In the genomic region with DNA sequence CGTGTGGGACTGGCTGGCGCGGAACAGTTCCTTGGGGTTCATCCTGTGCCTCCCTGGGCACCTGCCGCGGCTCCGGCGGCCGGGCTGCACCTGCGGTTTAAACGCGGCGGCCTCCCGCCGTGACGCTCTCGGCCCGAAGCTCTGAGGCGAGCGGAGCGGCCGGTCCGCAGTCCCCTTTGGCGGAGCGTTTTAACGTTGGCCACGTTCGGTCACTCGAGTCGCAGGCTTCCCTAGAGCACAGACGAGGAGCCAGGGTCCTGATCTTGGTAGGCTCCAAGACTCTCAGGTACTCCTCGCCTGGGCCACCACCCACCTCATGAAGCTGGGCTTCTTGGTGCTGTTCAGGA, we compare ENCODE assay signal across 8 mouse cellular contexts. TPM values are rescaled to one million over a fixed set of nuclear protein-coding genes. Genes with fewer than 3 reads are reported as not detected.
DNase-seq lines count a peak whose midpoint lies in the region; ATAC-seq and TF ChIP-seq lines count a peak whose summit lies in the region.

No protein-coding gene starts in this region.

- intact Hi-C loops in gastrocnemius, postnatal 14 days (cut with DNase I; ENCODE audit: low total_unique reads): no loop called here

- peak overlapping the region; percentile 97 for H3K4me2 ChIP-seq in hindbrain, embryonic 13.5 days

- ATAC-seq in hindbrain, embryonic 13.5 days (ENCODE audit: low FRiP score): no peak; the same call in none of the 2 replicates
- ATAC-seq in megakaryocyte progenitor cell, adult 5-6 weeks (replicated peaks; ENCODE audit: poor library complexity): 0 out of 2 replicates have a peak, but pooled peaks have one; percentile 5

- TF ChIP-seq CTCF in cortical plate, adult 2 months (IDR thresholded peaks at IDR 0.05; ENCODE audit: extremely low read depth, insufficient read depth, low read length): no peak

- no peaks in the 10 kb centered on the region for H3K9me3 ChIP-seq in hindbrain, embryonic 13.5 days

- peak overlapping the region; percentile 42 for H3K4me3 ChIP-seq in cortical plate, adult 2 months (ENCODE audit: insufficient read depth, low read length)
- H3K4me3 ChIP-seq in hindbrain, embryonic 13.5 days: peak overlapping the region; percentile 98

- peak overlapping the region; percentile 97 for H3K9ac ChIP-seq in hindbrain, embryonic 13.5 days

- peaks cover 36% of the 10 kb centered on the region for H3K36me3 ChIP-seq in hindbrain, embryonic 13.5 days

- WGBS in hindbrain, embryonic 13.5 days: 1% methylated on average over 31 of the region's 31 CpGs

- H3K4me1 ChIP-seq in cortical plate, adult 2 months (ENCODE audit: control insufficient read depth, insufficient read depth, low read length): 0 out of 2 replicates have a peak, but pooled peaks cover 1% of the 10 kb centered on the region
- peaks cover 19% of the 10 kb centered on the region for H3K4me1 ChIP-seq in hindbrain, embryonic 13.5 days (replicated peaks)

- no peak for TF ChIP-seq POLR2A in cortical plate, adult 2 months (IDR thresholded peaks at IDR 0.05; ENCODE audit: extremely low read depth, insufficient read depth, low read length)

- H3K27me3 ChIP-seq in hindbrain, embryonic 13.5 days: no peaks in the 10 kb centered on the region

- H3K27ac ChIP-seq in cortical plate, adult 2 months (ENCODE audit: insufficient read depth, low read length): no peak overlapping the region
- peak overlapping the region; percentile 78 for H3K27ac ChIP-seq in hindbrain, embryonic 13.5 days

- peak; percentile 18 for DNase-seq in right cerebral cortex, postnatal 14 days
- DNase-seq in right cerebral cortex, postnatal 10 days (ENCODE audit: low spot score in 2 of 2): no peak
- DNase-seq in layer of hippocampus, postnatal 14 days (ENCODE audit: low spot score in 2 of 2): no peak
- no peak for DNase-seq in ovary, adult 18-20 months (ENCODE audit: low spot score)
- no peak for DNase-seq in gastrocnemius, postnatal 14 days

RNA-seq across cellular contexts. Expression of a gene that starts 0.6 kb away (rescaled TPM):
- polyA plus RNA-seq in cortical plate, adult 2 months (2012; rRNA removed): 21.4 and 21.6 TPM in 2 replicates
- 16.0 and 17.7 TPM in 2 replicates for polyA plus RNA-seq in hindbrain, embryonic 13.5 days (2015; fragmentation: Nextera tagmentation; extraction: Ambion mirVana)
- total RNA-seq in megakaryocyte progenitor cell, adult 5-6 weeks (2015): 16.0 and 19.1 TPM in 2 replicates
- total RNA-seq in megakaryocyte progenitor cell, adult 5-6 weeks (2017): 42.9 and 62.2 TPM in 2 replicates
- 10 to 100 TPM; 34.6 to 36.8 TPM for total RNA-seq in layer of hippocampus, postnatal 14 days (2021)
- total RNA-seq in gastrocnemius, postnatal 14 days (2021): 10 to 100 TPM; 15.8 to 19.6 TPM

RNA-seq across cellular contexts. Expression of a gene that starts 12.0 kb away (rescaled TPM):
- polyA plus RNA-seq in cortical plate, adult 2 months (2012; rRNA removed): 34.6 and 37.3 TPM in 2 replicates
- 36.0 and 38.1 TPM in 2 replicates for polyA plus RNA-seq in hindbrain, embryonic 13.5 days (2015; fragmentation: Nextera tagmentation; extraction: Ambion mirVana)
- total RNA-seq in megakaryocyte progenitor cell, adult 5-6 weeks (2015): 20.8 TPM in 2 replicates
- 15.5 and 26.2 TPM in 2 replicates for total RNA-seq in megakaryocyte progenitor cell, adult 5-6 weeks (2017)
- 10 to 100 TPM; 29.7 TPM for total RNA-seq in layer of hippocampus, postnatal 14 days (2021)
- total RNA-seq in gastrocnemius, postnatal 14 days (2021): 1 to 10 TPM; 4.1 to 4.8 TPM

RNA-seq across cellular contexts. Expression of a gene that starts 15.1 kb away (rescaled TPM):
- 40.4 and 47.4 TPM in 2 replicates for polyA plus RNA-seq in cortical plate, adult 2 months (2012; rRNA removed)
- polyA plus RNA-seq in hindbrain, embryonic 13.5 days (2015; fragmentation: Nextera tagmentation; extraction: Ambion mirVana): 23.9 and 26.0 TPM in 2 replicates
- total RNA-seq in megakaryocyte progenitor cell, adult 5-6 weeks (2015): 24.5 and 29.2 TPM in 2 replicates
- total RNA-seq in megakaryocyte progenitor cell, adult 5-6 weeks (2017): 48.3 and 58.9 TPM in 2 replicates
- total RNA-seq in layer of hippocampus, postnatal 14 days (2021): 10 to 100 TPM; 16.5 to 17.5 TPM
- 1 to 10 TPM; 5.4 to 5.7 TPM for total RNA-seq in gastrocnemius, postnatal 14 days (2021)

RNA-seq across cellular contexts. Expression of a gene that starts 24.7 kb away (rescaled TPM):
- 137 TPM in 2 replicates for polyA plus RNA-seq in cortical plate, adult 2 months (2012; rRNA removed)
- polyA plus RNA-seq in hindbrain, embryonic 13.5 days (2015; fragmentation: Nextera tagmentation; extraction: Ambion mirVana): 171 and 181 TPM in 2 replicates
- 70.4 and 82.4 TPM in 2 replicates for total RNA-seq in megakaryocyte progenitor cell, adult 5-6 weeks (2015)
- total RNA-seq in megakaryocyte progenitor cell, adult 5-6 weeks (2017): 117 and 161 TPM in 2 replicates
- 10 to 100 TPM; 96.8 to 99.2 TPM for total RNA-seq in layer of hippocampus, postnatal 14 days (2021)
- total RNA-seq in gastrocnemius, postnatal 14 days (2021): 10 to 100 TPM; 40.9 to 46.3 TPM

RNA-seq across cellular contexts. Expression of a gene that starts 25.7 kb away (rescaled TPM):
- polyA plus RNA-seq in cortical plate, adult 2 months (2012; rRNA removed): 20.1 and 22.5 TPM in 2 replicates
- 3.0 and 3.4 TPM in 2 replicates for polyA plus RNA-seq in hindbrain, embryonic 13.5 days (2015; fragmentation: Nextera tagmentation; extraction: Ambion mirVana)
- total RNA-seq in megakaryocyte progenitor cell, adult 5-6 weeks (2015): 28.4 and 28.7 TPM in 2 replicates
- total RNA-seq in megakaryocyte progenitor cell, adult 5-6 weeks (2017): 29.6 and 30.4 TPM in 2 replicates
- 10 to 100 TPM; 23.8 to 24.7 TPM for total RNA-seq in layer of hippocampus, postnatal 14 days (2021)
- total RNA-seq in gastrocnemius, postnatal 14 days (2021): 10 to 100 TPM; 16.5 to 25.5 TPM
